ENCODE assay signal across 8 mouse cellular contexts in the genomic region with DNA sequence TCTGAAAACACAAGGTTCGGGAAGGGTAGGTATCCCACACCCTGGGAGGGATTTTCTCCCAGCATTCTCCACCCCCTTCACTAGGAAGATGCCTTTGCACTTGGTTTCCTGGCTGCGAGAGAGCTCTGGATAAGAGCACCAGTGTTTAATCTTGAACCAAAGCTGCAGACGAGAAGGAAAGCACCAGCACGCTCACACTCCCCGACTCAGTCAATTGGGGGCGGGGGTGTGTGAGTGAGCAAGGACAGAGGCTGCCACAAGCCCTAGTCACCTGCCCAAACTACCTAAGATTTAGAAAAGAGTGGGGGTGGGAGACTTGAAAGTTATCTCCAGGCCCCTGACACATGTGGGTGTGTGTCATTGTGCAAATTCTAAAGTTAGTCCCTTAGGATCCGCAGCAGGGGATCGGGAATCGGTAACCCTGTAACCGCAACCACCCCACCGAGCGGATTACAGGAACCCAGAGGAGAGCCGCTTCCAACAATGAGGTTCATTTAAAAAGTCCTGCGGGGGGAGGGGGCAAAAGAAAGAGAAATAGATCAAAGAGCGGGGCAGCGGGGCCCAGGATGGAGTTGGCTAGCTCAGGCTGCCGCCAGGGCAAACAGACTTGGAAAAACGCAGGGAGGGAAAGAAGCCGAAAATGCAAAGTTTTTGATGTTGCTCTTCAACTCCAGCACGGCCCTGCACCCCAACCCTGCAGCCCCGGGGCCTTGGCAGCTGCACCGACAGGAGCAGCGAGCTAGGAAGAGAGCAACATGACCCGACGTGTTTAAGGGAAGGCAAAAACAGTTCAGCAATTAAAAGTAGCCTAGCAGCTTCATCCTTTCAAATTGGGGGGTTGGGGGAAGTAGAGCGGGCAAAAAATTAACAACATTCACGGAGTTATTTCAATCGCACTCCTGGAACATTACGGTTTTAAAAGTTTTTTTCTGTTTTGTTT. TPM values are rescaled to one million over a fixed set of nuclear protein-coding genes. Genes with fewer than 3 reads are reported as not detected.
A peak's percentile ranks its signal among the peaks of the same experiment; 100 is the strongest.
DNase-seq lines count a peak whose midpoint lies in the region; ATAC-seq lines count a peak whose summit lies in the region.

No protein-coding gene starts in this region.

- H3K36me3 ChIP-seq in embryonic facial prominence, embryonic 14.5 days (ENCODE audit: control insufficient read depth, insufficient read depth, low read length) = peaks cover 43% of the 10 kb centered on the region
- peaks cover 46% of the 10 kb centered on the region for H3K36me3 ChIP-seq in hindbrain, embryonic 10.5 days
- H3K36me3 ChIP-seq in limb, embryonic 13.5 days = peaks cover 35% of the 10 kb centered on the region
- no peaks in the 10 kb centered on the region for H3K36me3 ChIP-seq in midbrain, embryonic 16.5 days (ENCODE audit: control insufficient read depth, insufficient read depth, low read length)

- peak; percentile 25 for DNase-seq in right cerebral cortex, postnatal 25 days
- no peak for DNase-seq in right cerebral cortex, postnatal 36 days (ENCODE audit: low spot score in 2 of 2)
- peak; percentile 70 for DNase-seq in embryonic facial prominence, embryonic 14.5 days (ENCODE audit: low spot score)
- DNase-seq in hindbrain, embryonic 10.5 days (ENCODE audit: low spot score) = peak; percentile 57
- no peak for DNase-seq in left cerebral cortex, adult 8-10 months (ENCODE audit: low spot score in 2 of 2)
- DNase-seq in layer of hippocampus, adult 9-10 months (ENCODE audit: low spot score) = no peak

- H3K4me1 ChIP-seq in embryonic facial prominence, embryonic 14.5 days (ENCODE audit: control insufficient read depth, insufficient read depth, low read length) = peaks cover 4% of the 10 kb centered on the region; the same call in 1 of the 2 replicates
- peaks cover 59% of the 10 kb centered on the region for H3K4me1 ChIP-seq in hindbrain, embryonic 10.5 days (replicated peaks)
- H3K4me1 ChIP-seq in limb, embryonic 13.5 days = peaks cover 20% of the 10 kb centered on the region
- peaks cover 24% of the 10 kb centered on the region for H3K4me1 ChIP-seq in midbrain, embryonic 16.5 days (ENCODE audit: control insufficient read depth, insufficient read depth, low read length)

- peak overlapping the region; percentile 99 for H3K27ac ChIP-seq in embryonic facial prominence, embryonic 14.5 days (replicated peaks; ENCODE audit: low read depth, low read length)
- H3K27ac ChIP-seq in hindbrain, embryonic 10.5 days = peak overlapping the region; percentile 98
- H3K27ac ChIP-seq in limb, embryonic 13.5 days = peak overlapping the region; percentile 99
- peak overlapping the region; percentile 12 for H3K27ac ChIP-seq in midbrain, embryonic 16.5 days (ENCODE audit: low read length)

- H3K9me3 ChIP-seq in embryonic facial prominence, embryonic 14.5 days (ENCODE audit: control insufficient read depth, low read length) = no peaks in the 10 kb centered on the region
- no peaks in the 10 kb centered on the region for H3K9me3 ChIP-seq in hindbrain, embryonic 10.5 days
- H3K9me3 ChIP-seq in limb, embryonic 13.5 days = no peaks in the 10 kb centered on the region
- H3K9me3 ChIP-seq in midbrain, embryonic 16.5 days (replicated peaks; ENCODE audit: control insufficient read depth, low read length, poor library complexity, severe bottlenecking) = no peaks in the 10 kb centered on the region

- peak overlapping the region; percentile 99 for H3K9ac ChIP-seq in embryonic facial prominence, embryonic 14.5 days (ENCODE audit: low read depth, low read length)
- H3K9ac ChIP-seq in limb, embryonic 13.5 days = peak overlapping the region; percentile 100
- H3K9ac ChIP-seq in midbrain, embryonic 16.5 days (ENCODE audit: low read depth, low read length) = peak overlapping the region; percentile 58

- no peaks in the 10 kb centered on the region for H3K27me3 ChIP-seq in embryonic facial prominence, embryonic 14.5 days (replicated peaks; ENCODE audit: control insufficient read depth, insufficient read depth, low read length)
- H3K27me3 ChIP-seq in hindbrain, embryonic 10.5 days (ENCODE audit: insufficient read depth, poor library complexity, severe bottlenecking) = no peaks in the 10 kb centered on the region
- no peaks in the 10 kb centered on the region for H3K27me3 ChIP-seq in limb, embryonic 13.5 days
- peaks cover 12% of the 10 kb centered on the region for H3K27me3 ChIP-seq in midbrain, embryonic 16.5 days (ENCODE audit: control insufficient read depth, insufficient read depth, low read depth, low read length)

- no peak for ATAC-seq in embryonic facial prominence, embryonic 14.5 days (ENCODE audit: low read depth)
- no peak for ATAC-seq in limb, embryonic 13.5 days (ENCODE audit: low FRiP score, low read depth)
- no peak for ATAC-seq in midbrain, embryonic 16.5 days

- H3K4me2 ChIP-seq in embryonic facial prominence, embryonic 14.5 days (ENCODE audit: low read depth, low read length) = peak overlapping the region; percentile 87
- peak overlapping the region; percentile 94 for H3K4me2 ChIP-seq in limb, embryonic 13.5 days (replicated peaks)
- peak overlapping the region; percentile 94 for H3K4me2 ChIP-seq in midbrain, embryonic 16.5 days (ENCODE audit: low read length)

- H3K4me3 ChIP-seq in embryonic facial prominence, embryonic 14.5 days (ENCODE audit: low read depth, low read length) = peak overlapping the region; percentile 82
- H3K4me3 ChIP-seq in hindbrain, embryonic 10.5 days = peak overlapping the region; percentile 90
- H3K4me3 ChIP-seq in limb, embryonic 13.5 days = peak overlapping the region; percentile 91
- peak overlapping the region; percentile 53 for H3K4me3 ChIP-seq in midbrain, embryonic 16.5 days (ENCODE audit: low read depth, low read length)

- under 1% methylated on average over 29 of the region's 29 CpGs for WGBS in embryonic facial prominence, embryonic 14.5 days
- WGBS in hindbrain, embryonic 10.5 days = under 1% methylated on average over 29 of the region's 29 CpGs
- WGBS in limb, embryonic 13.5 days = under 1% methylated on average over 29 of the region's 29 CpGs
- 1% methylated on average over 29 of the region's 29 CpGs for WGBS in midbrain, embryonic 16.5 days

RNA-seq across cellular contexts. Expression of a gene that starts 1.4 kb away (rescaled TPM):
- polyA plus RNA-seq in embryonic facial prominence, embryonic 14.5 days (2014; fragmentation: Nextera tagmentation; extraction: Ambion mirVana) = 145 and 151 TPM in 2 replicates
- polyA plus RNA-seq in hindbrain, embryonic 10.5 days (2016; fragmentation: Nextera tagmentation; extraction: Ambion mirVana) = 106 and 117 TPM in 2 replicates
- 134 and 146 TPM in 2 replicates for polyA plus RNA-seq in limb, embryonic 13.5 days (2015; fragmentation: Nextera tagmentation; extraction: Ambion mirVana)
- 26.5 and 29.9 TPM in 2 replicates for polyA plus RNA-seq in midbrain, embryonic 16.5 days (2015; fragmentation: Nextera tagmentation; extraction: Ambion mirVana)
- total RNA-seq in left cerebral cortex, adult 8-10 months (2022) = 10 to 100 TPM; 26.7 to 46.5 (median 33.3) TPM

Comparison
In these comparisons a context has a peak if more than half of its experiments do, and no peak if none do; other contexts are left out.
1. DNase-seq: peak in right cerebral cortex, postnatal 25 days (single experiment), embryonic facial prominence, embryonic 14.5 days (single experiment) and hindbrain, embryonic 10.5 days (single experiment); none in right cerebral cortex, postnatal 36 days (0 of 2), left cerebral cortex, adult 8-10 months (0 of 2) and layer of hippocampus, adult 9-10 months (single experiment).
2. H3K27ac ChIP-seq: peak in every context shown above with its lines; median percentile 99 in embryonic facial prominence, embryonic 14.5 days; 99 in limb, embryonic 13.5 days; 98 in hindbrain, embryonic 10.5 days; 12 in midbrain, embryonic 16.5 days.
3. Peak in every context shown above with its lines, with median percentiles within 50 percentile points of each other: H3K4me2 ChIP-seq, H3K4me3 ChIP-seq and H3K9ac ChIP-seq.